Mouse (Mus musculus) heart, postnatal 10 days (tissue): ENCODE measurements at regions not wholly inside any gene's neighbourhood (a gene's known extent, or its start where the extent isn't known, plus 50 kb on each side); places are given as distances from the start of the nearest gene placed in this dataset.
"Not testable (repeated sequence)": the region's sequence is repeated elsewhere in the genome, so short reads cannot be mapped to it uniquely, and the experiment has no call there.

ENCODE experiments used
- DNase-seq, 2 experiments: peaks; one replicate each; pipeline ENCODE4 v3.0.0; 2021
- intact Hi-C: fragments of 180-260 bp; cut with DNase I; formaldehyde crosslinking; loops from one replicate; pipeline ENCODE4 v1.15.1; 2025

DNA sequence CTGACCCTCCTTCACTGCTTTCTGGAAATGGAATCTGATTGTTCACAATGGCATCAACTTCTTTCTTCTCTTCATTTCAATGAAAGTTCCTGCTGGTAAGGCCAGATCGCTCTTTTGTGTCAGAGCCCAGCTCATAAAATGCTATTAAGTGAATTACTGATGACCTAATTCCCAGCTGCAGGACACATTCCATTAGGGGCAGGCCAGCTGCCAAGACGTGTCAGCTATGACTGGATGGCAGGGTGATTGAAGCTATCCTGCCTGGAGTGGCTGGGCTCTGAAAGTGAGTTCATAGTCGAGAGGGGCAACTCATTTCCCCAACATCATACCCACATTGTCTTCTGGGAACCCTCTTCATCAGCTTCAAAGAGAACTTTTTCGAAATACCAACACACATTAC, 100.4 kb upstream of the Gap43 start:
- DNase-seq, result peak; percentile 66 to 74
- intact Hi-C loops, result no loop called here

DNA sequence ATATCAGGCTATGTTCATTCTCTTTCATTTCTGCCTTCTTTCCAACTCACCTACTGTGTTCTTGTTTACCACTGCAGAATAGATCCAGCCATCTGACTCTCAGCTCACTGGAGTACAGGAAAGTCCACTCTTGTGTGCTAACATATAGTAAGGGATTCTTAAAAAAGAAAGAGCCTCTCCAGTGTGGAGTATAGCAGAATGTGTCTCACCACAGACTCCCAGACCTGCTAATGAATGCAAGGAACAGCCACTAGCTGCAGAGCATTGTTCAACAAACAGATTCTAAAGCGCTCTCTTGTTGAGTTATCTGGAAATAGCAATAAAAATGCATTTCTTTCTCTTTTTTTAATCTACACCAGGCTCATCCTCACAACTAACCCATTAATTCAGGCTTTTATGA, 91.1 kb upstream of the Gap43 start:
- intact Hi-C loops, result no loop called here
- DNase-seq, result no peak

DNA sequence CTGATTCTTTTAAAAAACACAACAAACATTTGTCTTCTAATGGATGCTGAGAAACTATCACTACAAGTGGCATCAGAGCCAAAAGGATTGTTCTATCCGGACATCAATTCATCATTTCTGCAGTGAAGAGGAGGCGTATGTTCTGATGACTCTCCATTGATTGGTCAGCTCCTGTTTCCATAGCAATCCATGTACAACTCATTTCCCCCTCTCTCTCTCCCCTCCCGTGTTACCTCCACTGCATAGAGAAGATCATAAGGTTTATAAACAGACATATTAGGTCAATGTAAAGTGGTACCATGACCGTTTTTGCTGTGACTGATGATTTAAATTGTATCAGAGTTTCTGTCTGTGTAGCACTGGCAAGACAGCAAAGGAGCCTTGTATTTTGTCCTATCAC, 76.2 kb upstream of the Gap43 start:
- no peak for DNase-seq
- intact Hi-C loops, result no loop called here

DNA sequence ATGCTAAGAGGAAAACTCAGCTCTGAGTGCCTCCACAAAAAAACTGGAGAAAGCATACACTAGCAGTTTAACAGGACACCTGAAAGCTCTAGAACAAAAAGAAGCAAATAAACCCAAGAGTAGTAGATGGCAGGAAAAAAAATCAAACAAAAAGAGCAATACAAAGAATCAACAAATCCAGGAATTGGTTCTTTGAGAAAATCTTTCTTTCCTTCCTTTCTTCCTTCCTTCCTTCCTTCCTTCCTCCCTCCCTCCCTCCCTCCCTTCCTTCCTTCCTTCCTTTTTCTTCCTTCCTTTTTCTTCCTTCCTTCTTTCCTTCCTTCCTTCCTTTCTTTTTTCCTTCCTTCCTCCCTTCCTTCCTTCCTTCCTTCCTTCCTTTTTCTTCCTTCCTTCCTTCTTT, 71.6 kb upstream of the Gap43 start:
- intact Hi-C loops, DNase-seq: not testable (repeated sequence)

GRCm38 (mm10) chr16:42396596-42396995, 56.1 kb upstream of the Gap43 start:
- DNase-seq, result no peak
- intact Hi-C loops, result no loop called here
